Comparison of ENCODE assay signal across 8 mouse cellular contexts in the genomic region with DNA sequence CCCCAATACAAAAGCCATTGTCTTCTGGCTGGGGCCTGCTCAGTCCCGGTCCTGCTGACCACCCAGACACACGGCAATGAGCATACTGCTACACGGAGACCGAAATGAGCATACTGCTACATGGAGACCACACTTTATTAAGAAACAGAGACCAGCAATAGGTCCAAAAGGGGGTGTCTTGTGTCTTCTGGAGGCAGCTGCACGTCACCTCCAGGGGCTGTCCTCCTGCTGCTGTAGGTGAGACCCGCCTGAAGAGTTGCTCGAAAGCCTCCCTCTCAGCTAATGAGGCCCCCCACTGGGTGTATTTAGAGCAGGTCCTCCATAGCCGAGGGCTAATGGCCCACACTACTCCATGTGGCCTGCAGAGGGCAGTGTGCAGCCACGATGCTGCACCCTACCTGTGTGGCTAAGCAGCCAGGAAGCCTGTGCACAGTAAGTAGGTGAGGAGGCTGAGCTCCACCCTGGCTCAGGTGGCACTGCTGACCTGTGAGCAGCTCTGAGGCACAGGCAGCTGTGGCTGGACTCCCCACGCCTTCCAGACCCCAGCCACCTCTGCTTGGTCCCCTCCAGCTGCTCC. TPM values are rescaled to one million over a fixed set of nuclear protein-coding genes. Genes with fewer than 3 reads are reported as not detected.
DNase-seq lines count a peak whose midpoint lies in the region; ATAC-seq and TF ChIP-seq lines count a peak whose summit lies in the region.

No protein-coding gene starts in this region.

- no peak overlapping the region for H3K4me2 ChIP-seq in heart, embryonic 16.5 days (ENCODE audit: low read depth, low read length)
- no peak overlapping the region for H3K4me2 ChIP-seq in forebrain, embryonic 12.5 days
- H3K4me2 ChIP-seq in intestine, postnatal 0 days (replicated peaks; ENCODE audit: low read depth): no peak overlapping the region
- no peak overlapping the region for H3K4me2 ChIP-seq in limb, embryonic 13.5 days (replicated peaks)
- no peak overlapping the region for H3K4me2 ChIP-seq in midbrain, embryonic 15.5 days

- 50% methylated on average over 10 of the region's 10 CpGs for WGBS in heart, embryonic 16.5 days
- WGBS in heart, embryonic 10.5 days: 43% methylated on average over 10 of the region's 10 CpGs
- 22% methylated on average over 10 of the region's 10 CpGs for whole genome bisulfite sequencing in forebrain, embryonic 12.5 days
- WGBS in intestine, postnatal 0 days: 44% methylated on average over 10 of the region's 10 CpGs
- 31% methylated on average over 10 of the region's 10 CpGs for WGBS in limb, embryonic 13.5 days
- WGBS in midbrain, embryonic 15.5 days: 30% methylated on average over 10 of the region's 10 CpGs

- H3K27me3 ChIP-seq in heart, embryonic 16.5 days (ENCODE audit: control insufficient read depth, insufficient read depth, low read length): peaks cover 5% of the 10 kb centered on the region; the same call in 1 of the 2 replicates
- H3K27me3 ChIP-seq in heart, embryonic 10.5 days (ENCODE audit: insufficient read depth, poor library complexity, severe bottlenecking): peaks cover 17% of the 10 kb centered on the region
- peaks cover 4% of the 10 kb centered on the region; the same call in 1 of the 2 replicates for H3K27me3 ChIP-seq in forebrain, embryonic 12.5 days
- no peaks in the 10 kb centered on the region for H3K27me3 ChIP-seq in intestine, postnatal 0 days (replicated peaks; ENCODE audit: control insufficient read depth, insufficient read depth, low read length)
- H3K27me3 ChIP-seq in limb, embryonic 13.5 days: no peaks in the 10 kb centered on the region
- H3K27me3 ChIP-seq in midbrain, embryonic 15.5 days (replicated peaks): no peaks in the 10 kb centered on the region

- ATAC-seq in heart, embryonic 16.5 days (replicated peaks; ENCODE audit: extremely low read depth, insufficient read depth, low FRiP score): peak; percentile 25; the same call in 1 of the 2 replicates
- peak; percentile 67 for ATAC-seq in forebrain, embryonic 12.5 days (ENCODE audit: low FRiP score)
- ATAC-seq in intestine, postnatal 0 days: peak; percentile 58
- peak; percentile 34; the same call in 1 of the 2 replicates for ATAC-seq in limb, embryonic 13.5 days (ENCODE audit: low FRiP score, low read depth)
- ATAC-seq in midbrain, embryonic 15.5 days (replicated peaks): peak; percentile 53; the same call in 1 of the 2 replicates

- no peak overlapping the region for H3K9ac ChIP-seq in heart, embryonic 16.5 days (ENCODE audit: low read length)
- H3K9ac ChIP-seq in forebrain, embryonic 12.5 days: no peak overlapping the region
- H3K9ac ChIP-seq in intestine, postnatal 0 days (ENCODE audit: low read depth, low read length): no peak overlapping the region
- H3K9ac ChIP-seq in limb, embryonic 13.5 days: no peak overlapping the region
- H3K9ac ChIP-seq in midbrain, embryonic 15.5 days: no peak overlapping the region

- no peak for DNase-seq in heart, embryonic 10.5 days (ENCODE audit: low spot score)
- peak; percentile 60 for DNase-seq in c-Kit-positive CD71-positive TER-119-positive erythroid progenitor cells, embryonic 14.5 days (ENCODE audit: low spot score)
- peak; percentile 40 to 60 for DNase-seq in spleen, postnatal 14 days (ENCODE audit: low spot score in 2 of 2)

- TF ChIP-seq CTCF in intestine, postnatal 0 days (IDR thresholded peaks at IDR 0.05; ENCODE audit: low read depth): peak; percentile 97

- H3K36me3 ChIP-seq in heart, embryonic 16.5 days (ENCODE audit: control insufficient read depth, insufficient read depth): peaks cover 40% of the 10 kb centered on the region
- H3K36me3 ChIP-seq in heart, embryonic 10.5 days: peaks cover 51% of the 10 kb centered on the region
- H3K36me3 ChIP-seq in forebrain, embryonic 12.5 days (replicated peaks): peaks cover 50% of the 10 kb centered on the region
- peaks cover 42% of the 10 kb centered on the region for H3K36me3 ChIP-seq in intestine, postnatal 0 days (ENCODE audit: control insufficient read depth, insufficient read depth)
- H3K36me3 ChIP-seq in limb, embryonic 13.5 days: peaks cover 58% of the 10 kb centered on the region
- peaks cover 19% of the 10 kb centered on the region; the same call in 1 of the 2 replicates for H3K36me3 ChIP-seq in midbrain, embryonic 15.5 days (replicated peaks)

- no peak overlapping the region for H3K4me3 ChIP-seq in heart, embryonic 16.5 days (ENCODE audit: low read length)
- no peak overlapping the region for H3K4me3 ChIP-seq in heart, embryonic 10.5 days
- H3K4me3 ChIP-seq in forebrain, embryonic 12.5 days (replicated peaks): no peak overlapping the region
- H3K4me3 ChIP-seq in intestine, postnatal 0 days (ENCODE audit: low read depth, low read length): no peak overlapping the region
- no peak overlapping the region for H3K4me3 ChIP-seq in limb, embryonic 13.5 days
- H3K4me3 ChIP-seq in midbrain, embryonic 15.5 days: no peak overlapping the region

- no peaks in the 10 kb centered on the region for H3K4me1 ChIP-seq in heart, embryonic 16.5 days (ENCODE audit: control insufficient read depth, insufficient read depth, low read length)
- peaks cover 18% of the 10 kb centered on the region for H3K4me1 ChIP-seq in heart, embryonic 10.5 days
- H3K4me1 ChIP-seq in forebrain, embryonic 12.5 days: peaks cover 30% of the 10 kb centered on the region
- H3K4me1 ChIP-seq in intestine, postnatal 0 days (replicated peaks; ENCODE audit: control insufficient read depth, insufficient read depth, low read length): no peaks in the 10 kb centered on the region
- peaks cover 7% of the 10 kb centered on the region for H3K4me1 ChIP-seq in limb, embryonic 13.5 days
- H3K4me1 ChIP-seq in midbrain, embryonic 15.5 days: peaks cover 24% of the 10 kb centered on the region

- H3K27ac ChIP-seq in heart, embryonic 16.5 days (ENCODE audit: low read length): no peak overlapping the region
- no peak overlapping the region for H3K27ac ChIP-seq in heart, embryonic 10.5 days
- 0 out of 2 replicates have a peak overlapping the region, but pooled peaks have one; percentile 50 for H3K27ac ChIP-seq in forebrain, embryonic 12.5 days
- no peak overlapping the region for H3K27ac ChIP-seq in intestine, postnatal 0 days (ENCODE audit: low read depth, low read length)
- H3K27ac ChIP-seq in limb, embryonic 13.5 days: no peak overlapping the region; the same call in 1 of the 2 replicates
- H3K27ac ChIP-seq in midbrain, embryonic 15.5 days: no peak overlapping the region

- H3K9me3 ChIP-seq in heart, embryonic 16.5 days (replicated peaks; ENCODE audit: control insufficient read depth, low read length): no peaks in the 10 kb centered on the region
- H3K9me3 ChIP-seq in heart, embryonic 10.5 days: no peaks in the 10 kb centered on the region
- no peaks in the 10 kb centered on the region for H3K9me3 ChIP-seq in forebrain, embryonic 12.5 days
- H3K9me3 ChIP-seq in intestine, postnatal 0 days (ENCODE audit: control insufficient read depth): no peaks in the 10 kb centered on the region
- H3K9me3 ChIP-seq in limb, embryonic 13.5 days: no peaks in the 10 kb centered on the region
- no peaks in the 10 kb centered on the region for H3K9me3 ChIP-seq in midbrain, embryonic 15.5 days

RNA-seq across cellular contexts. Expression of gene Lemd2, which starts 14.5 kb away (rescaled TPM):
- 6.3 and 8.7 TPM in 2 replicates for polyA plus RNA-seq in heart, embryonic 16.5 days (2015; fragmentation: Nextera tagmentation; extraction: Ambion mirVana)
- 11.1 and 14.4 TPM in 2 replicates for polyA plus RNA-seq in heart, embryonic 10.5 days (2016; fragmentation: Nextera tagmentation; extraction: Ambion mirVana)
- 30.6 and 30.8 TPM in 2 replicates for polyA plus RNA-seq in forebrain, embryonic 12.5 days (2016; fragmentation: Nextera tagmentation; extraction: Ambion mirVana)
- 9.9 and 10.1 TPM in 2 replicates for polyA plus RNA-seq in intestine, postnatal 0 days (2015; fragmentation: Nextera tagmentation; extraction: Ambion mirVana)
- 18.6 and 18.8 TPM in 2 replicates for polyA plus RNA-seq in limb, embryonic 13.5 days (2015; fragmentation: Nextera tagmentation; extraction: Ambion mirVana)
- polyA plus RNA-seq in midbrain, embryonic 15.5 days (2015; fragmentation: Nextera tagmentation; extraction: Ambion mirVana): 26.1 and 26.7 TPM in 2 replicates

RNA-seq across cellular contexts. Expression of gene Ip6k3, which starts 22.1 kb away (rescaled TPM):
- 0.44 and 0.49 TPM in 2 replicates for polyA plus RNA-seq in heart, embryonic 16.5 days (2015; fragmentation: Nextera tagmentation; extraction: Ambion mirVana)
- polyA plus RNA-seq in heart, embryonic 10.5 days (2016; fragmentation: Nextera tagmentation; extraction: Ambion mirVana): 0.05 and 0.10 TPM in 2 replicates
- polyA plus RNA-seq in forebrain, embryonic 12.5 days (2016; fragmentation: Nextera tagmentation; extraction: Ambion mirVana): 0.13 TPM in 1 of 2 replicates, not detected in the other
- polyA plus RNA-seq in intestine, postnatal 0 days (2015; fragmentation: Nextera tagmentation; extraction: Ambion mirVana): not detected in 2 replicates
- 0.38 and 0.55 TPM in 2 replicates for polyA plus RNA-seq in limb, embryonic 13.5 days (2015; fragmentation: Nextera tagmentation; extraction: Ambion mirVana)
- polyA plus RNA-seq in midbrain, embryonic 15.5 days (2015; fragmentation: Nextera tagmentation; extraction: Ambion mirVana): 0.21 and 0.40 TPM in 2 replicates

RNA-seq across cellular contexts. Expression of gene Uqcc2, which starts 56.0 kb away (rescaled TPM):
- polyA plus RNA-seq in heart, embryonic 16.5 days (2015; fragmentation: Nextera tagmentation; extraction: Ambion mirVana): 272 and 283 TPM in 2 replicates
- polyA plus RNA-seq in heart, embryonic 10.5 days (2016; fragmentation: Nextera tagmentation; extraction: Ambion mirVana): 393 and 440 TPM in 2 replicates
- polyA plus RNA-seq in forebrain, embryonic 12.5 days (2016; fragmentation: Nextera tagmentation; extraction: Ambion mirVana): 274 and 306 TPM in 2 replicates
- 190 and 206 TPM in 2 replicates for polyA plus RNA-seq in intestine, postnatal 0 days (2015; fragmentation: Nextera tagmentation; extraction: Ambion mirVana)
- polyA plus RNA-seq in limb, embryonic 13.5 days (2015; fragmentation: Nextera tagmentation; extraction: Ambion mirVana): 329 and 338 TPM in 2 replicates
- polyA plus RNA-seq in midbrain, embryonic 15.5 days (2015; fragmentation: Nextera tagmentation; extraction: Ambion mirVana): 365 and 372 TPM in 2 replicates
